Mouse (Mus musculus) cerebellum, postnatal 4 days (tissue): ENCODE data around the gene Slco4a1.

Experiments used
- DNase-seq, 2 experiments: peaks; one replicate each; pipeline ENCODE4 v3.0.0; 2022; ENCODE audit warnings: low spot score in 2 of 2, mixed read lengths in 1 of 2

The Slco4a1 gene

DNA sequence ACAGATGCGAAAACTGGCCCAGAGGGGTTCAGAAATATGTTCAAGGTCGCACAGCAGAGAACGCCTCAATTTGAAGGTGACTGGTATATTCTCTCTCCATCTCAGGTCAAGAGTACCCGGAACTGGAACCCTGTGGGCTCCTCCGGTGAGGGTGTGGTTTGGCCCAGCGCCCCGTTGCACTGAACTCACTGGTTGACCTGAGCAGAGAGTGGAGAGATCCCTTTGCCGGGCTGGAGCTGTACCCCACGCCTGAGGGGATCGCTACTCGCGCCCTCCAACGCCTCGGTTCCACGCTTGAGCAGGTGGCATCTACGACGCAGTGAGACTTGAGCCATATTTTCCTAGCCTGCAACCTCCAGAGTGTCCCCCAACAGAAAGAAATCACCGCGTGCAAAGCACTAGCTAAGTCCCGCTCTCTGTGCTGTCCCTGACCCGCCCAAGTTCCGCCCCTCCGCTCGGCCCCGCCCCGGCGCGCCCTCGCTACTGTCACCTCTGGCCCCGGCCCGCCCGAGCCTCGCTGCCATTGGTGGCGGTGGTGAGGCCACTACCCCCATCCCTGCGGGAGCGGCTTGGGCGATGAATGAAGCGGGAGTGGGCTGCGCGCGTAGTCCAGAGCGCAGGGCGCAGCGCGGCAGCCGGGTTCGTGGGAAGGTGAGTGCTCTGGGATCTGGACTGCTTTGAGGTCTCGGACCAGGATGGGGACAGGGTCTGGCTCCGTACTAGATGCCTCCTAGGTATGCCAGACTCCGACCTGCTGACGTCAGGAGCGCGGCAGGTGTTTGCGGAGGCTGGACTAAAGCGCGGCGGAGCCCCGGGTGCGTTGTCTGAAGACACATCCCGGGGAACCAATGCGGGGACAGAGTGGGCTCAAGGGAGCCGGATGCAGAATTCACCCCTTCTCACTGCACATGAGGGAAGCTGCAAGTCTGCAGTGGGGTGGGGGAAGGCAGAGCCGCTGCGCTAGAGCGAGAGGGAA lies at the start of gene Slco4a1:
Gene Slco4a1 (plus strand): TSS at position 523 of the 976 bp plus-strand sequence.
- DNase-seq: peak; percentile 38 to 71

- DNase-seq: no peak
Measured at GRCm38 (mm10) chr2:180408410-180408809, 47.6 kb upstream of the Slco4a1 start.

DNA sequence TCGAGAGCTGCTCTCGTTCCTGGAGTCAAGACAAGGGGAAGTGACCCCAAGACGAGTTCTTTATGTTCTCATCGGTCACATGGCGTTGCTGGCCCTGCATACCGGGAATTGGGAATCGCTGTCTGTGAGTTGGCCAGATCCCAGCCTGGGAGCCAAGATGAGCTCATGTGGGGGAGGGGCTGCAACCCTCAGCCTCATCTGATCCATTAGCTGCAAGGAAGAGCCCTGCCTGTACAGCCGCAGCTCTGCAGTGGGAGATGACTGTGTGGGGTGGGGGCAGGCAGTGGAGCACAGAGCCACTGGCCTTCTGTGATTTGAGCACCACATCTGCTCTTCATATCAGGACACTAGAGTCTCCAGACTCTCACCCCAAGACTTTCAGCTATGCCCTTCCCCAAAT lies 45.6 kb upstream of the Slco4a1 start:
- peak in 1 of 2 experiments; percentile 64 for DNase-seq

GRCm38 (mm10) chr2:180411013-180411412 lies 45.0 kb upstream of the Slco4a1 start:
- no peak for DNase-seq

- DNase-seq: no peak
Measured at GRCm38 (mm10) chr2:180415627-180416026, 40.4 kb upstream of the Slco4a1 start.

GRCm38 (mm10) chr2:180417731-180418130 lies 38.3 kb upstream of the Slco4a1 start:
- DNase-seq: peak in 1 of 2 experiments; percentile 33

GRCm38 (mm10) chr2:180420641-180421040 lies 35.4 kb upstream of the Slco4a1 start:
- peak in 1 of 2 experiments; percentile 67 for DNase-seq

DNA sequence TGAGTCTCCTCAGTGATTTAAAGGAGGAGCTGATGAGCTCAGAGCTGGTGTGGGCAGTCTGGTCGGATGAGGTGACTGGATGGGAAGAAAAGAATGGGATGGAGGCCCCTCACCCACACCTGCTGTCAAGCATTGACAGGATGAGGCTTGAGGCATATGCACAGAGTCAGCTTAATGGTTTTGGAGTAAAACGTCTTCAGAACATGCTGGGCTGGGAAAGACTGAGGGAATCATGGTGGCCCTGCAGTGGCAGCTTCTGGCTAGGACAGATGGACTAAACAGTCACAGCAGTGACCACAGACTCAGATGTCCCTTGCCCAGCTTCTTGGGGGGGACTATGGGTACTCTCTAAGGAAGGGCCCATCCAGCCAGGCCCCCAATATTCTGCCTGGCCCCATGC lies 30.9 kb upstream of the Slco4a1 start:
- DNase-seq: no peak

GRCm38 (mm10) chr2:180427073-180427472 lies 29.0 kb upstream of the Slco4a1 start:
- DNase-seq: peak; percentile 51 to 80

GRCm38 (mm10) chr2:180428331-180428730 lies 27.7 kb upstream of the Slco4a1 start:
- DNase-seq: peak in 1 of 2 experiments; percentile 35

DNA sequence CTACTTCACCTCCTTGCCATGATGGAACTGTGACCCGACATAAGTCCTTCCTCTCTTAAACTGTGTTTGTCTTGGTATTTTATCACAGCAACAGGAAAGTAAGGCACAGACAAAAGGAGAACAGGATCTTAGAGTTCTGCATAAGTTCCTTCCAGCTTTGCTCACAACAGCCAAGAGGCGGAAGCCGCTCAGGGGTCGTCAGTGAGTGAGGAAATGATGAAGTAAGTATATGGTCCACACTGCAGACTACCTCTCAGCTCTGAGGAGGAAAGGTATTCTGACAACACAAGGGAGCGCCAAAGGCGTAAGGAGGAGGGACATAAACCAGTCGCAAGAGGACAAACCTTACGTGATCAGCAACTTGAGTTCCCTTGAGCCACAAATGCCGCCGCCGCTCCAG lies 25.4 kb upstream of the Slco4a1 start:
- no peak for DNase-seq

- DNase-seq: peak; percentile 90 to 97
Measured at GRCm38 (mm10) chr2:180432042-180432668, 23.9 kb upstream of the Slco4a1 start.

DNA sequence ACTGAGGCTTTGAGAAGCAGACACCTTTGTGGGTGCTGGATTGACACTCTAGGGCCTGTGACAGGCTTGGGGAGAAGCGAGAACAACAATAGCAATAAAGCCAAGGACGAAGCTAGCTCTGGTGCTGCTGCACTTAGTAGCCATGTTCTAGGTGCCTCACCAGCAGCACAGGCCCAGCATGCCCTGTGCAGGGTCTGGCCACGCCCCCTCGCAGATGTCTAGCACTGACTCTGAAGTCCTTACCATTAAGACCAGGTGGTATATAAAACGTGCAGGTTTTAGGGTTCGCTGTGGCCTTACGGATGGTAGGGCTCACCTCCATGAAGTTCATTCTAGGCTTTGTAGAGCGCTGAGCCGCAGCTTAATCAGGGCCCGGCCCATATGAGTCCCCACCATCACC lies 23.3 kb upstream of the Slco4a1 start:
- no peak for DNase-seq

DNA sequence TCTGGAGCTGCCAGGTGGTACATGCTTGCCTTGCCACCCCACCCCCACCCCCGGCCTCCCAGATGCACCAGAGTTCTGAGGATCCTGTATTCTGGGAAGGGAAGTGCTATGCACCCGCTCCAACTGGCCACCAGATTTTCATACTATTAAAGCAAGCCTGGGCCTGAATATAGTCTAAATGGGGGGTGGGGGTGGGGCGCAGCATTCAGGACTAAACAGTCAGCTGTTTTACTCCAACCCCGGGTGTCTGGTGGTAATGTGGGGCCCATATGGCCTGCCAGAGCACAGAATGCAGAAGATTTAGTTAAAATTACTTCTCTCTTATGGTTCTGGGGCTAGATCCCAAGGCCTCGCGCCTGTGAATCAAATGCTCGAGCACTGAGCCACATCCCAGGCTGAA lies 22.7 kb upstream of the Slco4a1 start:
- DNase-seq: no peak

- no peak for DNase-seq
Measured at GRCm38 (mm10) chr2:180435341-180435926, 20.6 kb upstream of the Slco4a1 start.

- DNase-seq: no peak
Measured at GRCm38 (mm10) chr2:180437149-180437864, 18.7 kb upstream of the Slco4a1 start.

- no peak for DNase-seq
Measured at GRCm38 (mm10) chr2:180439791-180440190, 16.3 kb upstream of the Slco4a1 start.

- no peak for DNase-seq
Measured at GRCm38 (mm10) chr2:180440596-180441332, 15.3 kb upstream of the Slco4a1 start.

DNA sequence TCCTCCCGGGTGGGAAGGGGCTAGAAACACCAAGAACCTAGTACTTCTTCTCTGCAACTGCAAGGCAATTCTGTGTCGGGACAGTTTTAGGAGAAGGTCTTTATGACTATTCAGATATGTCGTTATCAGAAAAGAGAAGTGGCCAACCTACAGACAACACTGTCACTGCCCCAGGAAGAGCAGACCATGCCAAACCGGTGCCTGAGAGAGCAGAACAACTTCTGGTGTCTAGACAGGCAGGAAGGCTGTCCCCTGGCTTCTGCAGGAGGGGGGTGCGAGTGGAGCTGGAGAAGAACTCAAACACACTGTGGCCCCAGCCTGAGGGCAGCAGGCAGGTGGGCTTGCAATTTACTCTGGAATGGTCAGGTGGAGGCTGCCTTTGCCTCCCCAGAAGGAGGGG lies 14.0 kb upstream of the Slco4a1 start:
- no peak for DNase-seq

- no peak for DNase-seq
Measured at GRCm38 (mm10) chr2:180443861-180444260, 12.2 kb upstream of the Slco4a1 start.
